ENCODE assay signal across 11 mouse cellular contexts in the genomic region with DNA sequence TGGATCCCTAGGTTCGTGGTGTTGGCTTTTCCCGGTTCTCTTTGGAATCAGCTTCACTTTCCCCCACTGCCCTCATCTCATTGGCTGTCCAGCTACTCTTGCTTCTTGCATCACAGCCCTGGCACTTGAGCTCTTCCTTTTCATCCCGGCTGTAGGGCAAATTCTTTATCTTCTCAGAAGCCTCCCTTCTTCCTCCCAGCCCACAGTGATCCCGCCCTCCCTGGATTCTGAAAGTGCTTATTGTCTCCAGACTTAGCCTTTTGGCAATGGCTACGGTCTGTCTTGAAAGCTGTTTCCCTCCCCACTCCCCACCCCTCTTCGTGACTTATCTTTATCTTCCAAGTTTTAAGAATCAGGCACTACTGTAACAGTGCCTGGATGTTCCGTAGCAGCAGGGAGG.
DNase-seq lines count a peak whose midpoint lies in the region; ATAC-seq and TF ChIP-seq lines count a peak whose summit lies in the region.
"Had no signal": no experiment of that assay in that cellular context is flagged by ENCODE, and none has a peak within 500 bp of the region (broad histone marks: within the 10 kb centered on the region; RNA-seq: fewer than 3 reads in every experiment).

No protein-coding gene starts in this region.

- peak; percentile 24; the same call in 1 of the 2 replicates for ATAC-seq in heart, postnatal 0 days (ENCODE audit: insufficient read depth, low read depth)
- ATAC-seq in stomach, embryonic 15.5 days (ENCODE audit: insufficient read depth, low FRiP score, low read depth): peak; percentile 29; the same call in 1 of the 2 replicates
- ATAC-seq in liver, embryonic 11.5 days (replicated peaks; ENCODE audit: low FRiP score): no peak
- ATAC-seq: forebrain, embryonic 15.5 days had no signal

- TF ChIP-seq POLR2A in embryonic fibroblast, embryonic 13.5 days (IDR thresholded peaks at IDR 0.05; ENCODE audit: low read depth, low read length): no peak

- peaks cover 7% of the 10 kb centered on the region for H3K4me1 ChIP-seq in embryonic fibroblast, embryonic 13.5 days (ENCODE audit: control insufficient read depth, insufficient read depth, low read length)
- H3K4me1 ChIP-seq in heart, postnatal 0 days (ENCODE audit: control insufficient read depth, insufficient read depth): peaks cover 18% of the 10 kb centered on the region; the same call in 1 of the 2 replicates
- peaks cover 4% of the 10 kb centered on the region; the same call in 1 of the 2 replicates for H3K4me1 ChIP-seq in stomach, embryonic 15.5 days
- peaks cover 3% of the 10 kb centered on the region for H3K4me1 ChIP-seq in liver, embryonic 11.5 days (replicated peaks; ENCODE audit: control insufficient read depth, insufficient read depth, low read length)
- H3K4me1 ChIP-seq: hindbrain, embryonic 15.5 days had no signal

- H3K27me3 ChIP-seq in heart, postnatal 0 days (ENCODE audit: control insufficient read depth, insufficient read depth, low read length): no peaks in the 10 kb centered on the region
- H3K27me3 ChIP-seq in stomach, embryonic 15.5 days (replicated peaks): no peaks in the 10 kb centered on the region
- H3K27me3 ChIP-seq in liver, embryonic 11.5 days (replicated peaks; ENCODE audit: control insufficient read depth, insufficient read depth, low read length): no peaks in the 10 kb centered on the region
- H3K27me3 ChIP-seq: forebrain, embryonic 15.5 days; hindbrain, embryonic 15.5 days had no signal

- no peak overlapping the region for H3K4me3 ChIP-seq in embryonic fibroblast, embryonic 13.5 days (ENCODE audit: insufficient read depth, low read length)
- H3K4me3 ChIP-seq in heart, postnatal 0 days (ENCODE audit: low read depth, low read length): no peak overlapping the region
- no peak overlapping the region for H3K4me3 ChIP-seq in stomach, embryonic 15.5 days (replicated peaks)
- no peak overlapping the region for H3K4me3 ChIP-seq in liver, embryonic 11.5 days (ENCODE audit: low read depth, low read length)
- H3K4me3 ChIP-seq: forebrain, embryonic 15.5 days; hindbrain, embryonic 15.5 days had no signal

- H3K9ac ChIP-seq in heart, postnatal 0 days (replicated peaks; ENCODE audit: low read depth, low read length): no peak overlapping the region
- no peak overlapping the region for H3K9ac ChIP-seq in stomach, embryonic 15.5 days
- H3K9ac ChIP-seq in liver, embryonic 11.5 days (ENCODE audit: low read depth, low read length): no peak overlapping the region
- H3K9ac ChIP-seq: forebrain, embryonic 15.5 days; hindbrain, embryonic 15.5 days had no signal

- WGBS in heart, postnatal 0 days: 45% methylated on average over 7 of the region's 7 CpGs
- 51% methylated on average over 7 of the region's 7 CpGs for WGBS in stomach, embryonic 15.5 days
- WGBS in liver, embryonic 11.5 days: 50% methylated on average over 7 of the region's 7 CpGs

- H3K27ac ChIP-seq in embryonic fibroblast, embryonic 13.5 days (ENCODE audit: insufficient read depth, low read length): peak overlapping the region; percentile 14
- peak overlapping the region; percentile 17; the same call in 1 of the 2 replicates for H3K27ac ChIP-seq in heart, postnatal 0 days (ENCODE audit: low read depth)
- peak overlapping the region; percentile 26; the same call in 1 of the 2 replicates for H3K27ac ChIP-seq in stomach, embryonic 15.5 days
- H3K27ac ChIP-seq in liver, embryonic 11.5 days (ENCODE audit: low read depth, low read length): no peak overlapping the region
- H3K27ac ChIP-seq: forebrain, embryonic 15.5 days; hindbrain, embryonic 15.5 days had no signal

- no peaks in the 10 kb centered on the region for H3K36me3 ChIP-seq in heart, postnatal 0 days (replicated peaks; ENCODE audit: control insufficient read depth, insufficient read depth, low read length)
- H3K36me3 ChIP-seq in stomach, embryonic 15.5 days: no peaks in the 10 kb centered on the region
- H3K36me3 ChIP-seq in liver, embryonic 11.5 days (ENCODE audit: control insufficient read depth, insufficient read depth, low read length): no peaks in the 10 kb centered on the region
- H3K36me3 ChIP-seq: forebrain, embryonic 15.5 days; hindbrain, embryonic 15.5 days had no signal

- TF ChIP-seq CTCF in embryonic fibroblast, embryonic 13.5 days (IDR thresholded peaks at IDR 0.05; ENCODE audit: borderline replicate concordance, insufficient read depth, low read length): no peak
- TF ChIP-seq CTCF in heart, postnatal 0 days (IDR thresholded peaks at IDR 0.05; ENCODE audit: low read depth): no peak

- TF ChIP-seq EP300 in heart, postnatal 0 days (IDR thresholded peaks at IDR 0.05; ENCODE audit: low read depth): no peak

- no peak overlapping the region for H3K4me2 ChIP-seq in heart, postnatal 0 days (ENCODE audit: low read depth, low read length)
- H3K4me2 ChIP-seq in stomach, embryonic 15.5 days: no peak overlapping the region
- H3K4me2 ChIP-seq in liver, embryonic 11.5 days: no peak overlapping the region
- H3K4me2 ChIP-seq: forebrain, embryonic 15.5 days; hindbrain, embryonic 15.5 days had no signal

- no peaks in the 10 kb centered on the region for H3K9me3 ChIP-seq in heart, postnatal 0 days (replicated peaks; ENCODE audit: control insufficient read depth, low read length)
- no peaks in the 10 kb centered on the region for H3K9me3 ChIP-seq in stomach, embryonic 15.5 days
- H3K9me3 ChIP-seq in liver, embryonic 11.5 days (ENCODE audit: control insufficient read depth, low read length): no peaks in the 10 kb centered on the region
- H3K9me3 ChIP-seq: forebrain, embryonic 15.5 days; hindbrain, embryonic 15.5 days had no signal

- peak; percentile 29 for DNase-seq in kidney, postnatal 14 days
- no peak for DNase-seq in kidney, adult 9 months
- peak; percentile 22 for DNase-seq in heart, postnatal 0 days (ENCODE audit: low spot score)
- no peak for DNase-seq in liver, embryonic 11.5 days (ENCODE audit: low spot score)
- no peak for DNase-seq in right cerebral cortex, adult 18-20 months
- DNase-seq: embryo, embryonic 11 days; retina, postnatal 1 day had no signal

Comparison
In these comparisons a context has a peak if more than half of its experiments do, and no peak if none do; other contexts are left out.
1. DNase-seq: peak in kidney, postnatal 14 days (single experiment) and heart, postnatal 0 days (single experiment); none in kidney, adult 9 months (single experiment), liver, embryonic 11.5 days (single experiment) and right cerebral cortex, adult 18-20 months (single experiment).